Mouse (Mus musculus) ovary, postnatal 36 days (tissue): ENCODE results near the gene Srp68.

Experiments used
- DNase-seq: peaks from one replicate; pipeline ENCODE4 v3.0.0; 2022; ENCODE audit warnings: low spot score, mixed read lengths

Srp68 gene

GRCm38 (mm10) chr11:116245616-116246015 lies 28.4 kb downstream of the Srp68 start:
- no peak for DNase-seq

DNA sequence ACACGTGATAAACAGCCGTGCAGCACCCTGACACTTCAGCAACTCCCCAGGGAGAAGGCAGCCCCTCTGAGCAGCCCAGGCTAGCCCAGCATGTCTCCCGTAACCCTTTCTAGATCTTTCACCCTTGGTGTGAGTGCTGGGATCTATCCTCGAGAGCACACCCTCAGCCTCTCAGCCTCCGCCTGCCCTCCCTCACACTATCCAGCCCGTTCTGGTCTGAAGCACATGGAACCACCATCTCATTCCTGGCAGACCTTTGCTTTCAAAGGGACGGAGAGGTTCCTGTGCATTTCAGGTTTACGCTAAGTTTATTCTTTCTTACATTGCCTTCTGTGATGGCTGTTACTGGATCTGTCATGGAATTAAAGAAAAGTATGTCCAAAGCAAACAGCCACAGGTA lies 29.4 kb downstream of the Srp68 start:
- DNase-seq = no peak

DNA sequence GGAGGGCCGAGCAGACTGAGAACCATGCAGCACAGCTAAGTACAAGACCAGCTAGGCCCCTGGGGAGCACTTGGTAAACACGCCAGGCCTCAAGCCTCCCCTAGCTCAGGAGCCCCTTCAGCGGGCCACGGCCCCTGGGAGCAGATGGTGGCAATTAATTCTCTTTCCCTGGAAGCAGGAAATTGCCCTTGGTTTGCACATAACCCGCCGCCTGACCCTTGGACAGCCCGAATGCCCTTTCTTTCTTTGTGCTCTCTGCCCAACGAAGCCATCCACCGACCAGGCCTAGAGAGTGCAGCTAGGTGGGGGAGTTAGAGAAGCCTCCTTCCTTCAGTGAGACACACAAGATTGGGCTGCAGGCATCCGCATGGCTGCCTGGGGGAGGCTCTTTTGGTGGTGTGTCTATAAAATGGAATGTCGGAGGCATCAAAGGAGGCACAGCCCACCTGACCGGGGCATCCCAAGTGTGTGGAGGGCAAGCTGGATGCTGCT lies 32.2 kb downstream of the Srp68 start:
- no peak for DNase-seq

GRCm38 (mm10) chr11:116239797-116240196 lies 34.2 kb downstream of the Srp68 start:
- no peak for DNase-seq

GRCm38 (mm10) chr11:116237742-116238395 lies 36.1 kb downstream of the Srp68 start, which contains the start of gene Evpl:
Gene Evpl (minus strand): TSS chr11:116238077.
- peak; percentile 79 for DNase-seq

DNA sequence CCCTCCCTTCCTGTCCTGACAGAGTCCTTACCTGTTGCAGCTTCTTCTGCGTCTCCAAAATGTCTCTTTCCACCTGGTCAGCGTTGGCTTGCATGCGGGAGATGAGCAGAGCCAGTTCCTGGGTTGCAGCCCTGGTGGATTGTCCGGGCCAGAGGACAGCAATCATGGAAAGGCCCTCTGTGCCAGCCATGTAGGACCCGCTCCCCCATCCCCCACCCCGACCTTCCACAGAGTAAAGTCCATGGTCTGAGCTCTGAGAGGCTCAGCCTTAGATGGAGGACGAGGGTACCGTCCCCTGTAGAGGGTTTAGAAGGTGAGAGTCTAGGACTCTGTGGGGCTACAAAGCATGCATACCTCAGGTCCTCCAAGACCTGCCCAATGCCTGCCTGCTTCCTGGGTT lies 39.1 kb downstream of the Srp68 start:
- DNase-seq = no peak

- no peak for DNase-seq
Measured at GRCm38 (mm10) chr11:116232427-116232826, 41.6 kb downstream of the Srp68 start.

DNA sequence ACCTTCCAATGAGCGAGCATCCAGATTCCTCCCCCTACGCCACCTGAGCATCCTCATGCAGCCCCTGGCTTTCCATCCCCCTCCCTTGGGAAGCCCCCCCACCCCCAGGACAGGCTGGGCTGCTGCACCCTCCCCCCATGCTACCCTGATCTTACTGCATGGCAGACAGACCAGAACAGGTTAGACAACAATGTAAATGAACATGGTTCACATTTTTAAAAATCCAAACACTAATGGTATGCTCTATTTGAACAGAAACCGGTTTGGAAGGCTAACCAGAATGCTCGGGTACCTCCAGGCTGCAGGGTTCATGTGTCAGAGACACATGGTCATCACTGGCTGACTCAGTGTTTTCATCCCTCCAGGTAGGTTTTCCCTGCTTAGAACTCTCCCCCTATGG lies 45.3 kb downstream of the Srp68 start:
- no peak for DNase-seq

DNA sequence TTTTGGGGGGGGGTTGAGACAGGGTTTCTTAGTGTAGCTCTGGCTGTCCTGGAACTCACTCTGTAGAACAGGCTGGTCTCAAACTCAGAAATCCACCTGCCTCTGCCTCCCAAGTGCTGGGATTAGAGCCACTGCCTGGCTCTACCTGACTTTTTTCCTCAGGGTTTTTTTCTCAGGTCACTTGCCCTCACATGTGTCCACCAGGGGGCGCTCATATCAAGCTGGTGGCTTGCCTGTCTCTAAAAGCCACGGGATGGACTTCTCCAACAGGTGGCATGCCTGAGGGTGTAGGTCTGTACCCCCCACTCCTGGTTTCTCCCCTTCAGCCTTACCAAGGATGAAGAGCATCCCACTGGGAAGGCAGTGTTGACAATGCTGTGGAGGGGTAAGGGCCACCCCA lies 47.6 kb downstream of the Srp68 start:
- DNase-seq = peak; percentile 77

DNA sequence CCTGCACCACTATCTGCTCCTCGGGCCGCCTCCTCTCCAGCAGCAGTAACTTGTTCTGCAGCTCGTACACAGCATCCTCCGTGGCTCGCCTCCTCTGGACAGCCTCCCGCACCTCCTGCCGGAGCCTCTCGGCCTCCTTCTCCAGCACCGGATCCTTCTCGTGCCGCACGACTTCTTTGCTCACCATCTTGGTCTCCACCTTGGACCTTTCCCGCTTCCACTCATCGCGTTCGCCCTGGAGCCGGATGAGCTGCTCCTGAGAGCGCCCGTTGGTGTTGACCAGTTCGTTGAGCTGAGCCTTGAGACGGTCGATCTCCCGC lies 51.3 kb downstream of the Srp68 start:
- no peak for DNase-seq

- no peak for DNase-seq
Measured at GRCm38 (mm10) chr11:116221931-116222739, 51.9 kb downstream of the Srp68 start.

GRCm38 (mm10) chr11:116219885-116220284 lies 54.1 kb downstream of the Srp68 start:
- DNase-seq = peak; percentile 52

- DNase-seq = peak; percentile 75
Measured at GRCm38 (mm10) chr11:116218737-116219400, 55.1 kb downstream of the Srp68 start.

GRCm38 (mm10) chr11:116218263-116218662 lies 55.8 kb downstream of the Srp68 start:
- DNase-seq = no peak

DNA sequence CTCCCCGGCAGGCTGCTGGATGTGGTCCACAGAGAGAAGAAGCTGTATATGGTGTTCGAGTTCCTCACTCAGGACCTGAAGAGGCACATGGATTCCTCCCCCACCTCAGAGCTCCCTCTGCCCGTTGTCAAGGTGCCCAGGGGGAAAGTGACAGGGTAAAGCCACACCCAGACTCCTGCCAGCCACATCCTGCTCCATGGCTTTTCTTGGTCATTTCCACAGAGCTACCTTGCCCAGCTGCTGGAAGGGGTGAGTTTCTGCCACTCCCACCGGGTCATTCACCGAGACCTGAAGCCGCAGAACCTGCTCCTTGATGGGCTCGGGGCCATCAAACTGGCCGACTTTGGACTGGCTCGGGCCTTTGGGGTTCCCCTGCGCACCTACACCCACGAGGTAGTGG lies 57.5 kb downstream of the Srp68 start:
- no peak for DNase-seq

GRCm38 (mm10) chr11:116215991-116216390 lies 58.0 kb downstream of the Srp68 start:
- no peak for DNase-seq

- DNase-seq = no peak
Measured at GRCm38 (mm10) chr11:116215181-116215580, 58.8 kb downstream of the Srp68 start.

DNA sequence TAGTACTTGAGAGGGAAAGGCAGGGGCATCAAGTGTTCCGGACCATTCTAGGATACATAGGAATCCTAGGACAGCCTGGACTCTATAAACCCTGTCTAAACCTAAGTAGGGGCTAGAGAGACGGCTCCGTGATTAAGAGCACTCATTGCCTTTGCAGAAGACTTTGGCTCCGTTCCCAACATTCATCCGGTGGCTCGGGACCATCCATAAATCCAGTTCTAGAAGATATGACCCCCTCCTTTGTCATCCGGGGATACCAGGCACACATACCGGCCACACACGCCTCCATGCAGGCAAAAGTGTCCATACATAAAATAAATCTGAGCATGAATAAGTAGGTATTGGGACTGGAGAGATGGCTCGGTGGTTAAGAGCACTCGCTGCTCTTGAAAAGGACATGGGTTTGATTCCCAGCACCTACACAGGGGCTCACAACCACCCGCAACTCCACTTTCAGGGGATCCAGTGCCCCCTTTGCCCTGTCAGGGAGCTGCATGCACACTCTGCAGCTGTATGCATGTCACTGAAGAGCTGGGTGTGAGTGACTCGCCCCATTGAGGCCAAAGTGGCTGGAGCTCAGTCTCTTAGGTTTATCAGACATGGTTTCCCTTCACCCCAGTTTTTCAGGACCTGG lies 60.0 kb downstream of the Srp68 start:
- no peak for DNase-seq

GRCm38 (mm10) chr11:116212847-116213246 lies 61.2 kb downstream of the Srp68 start:
- DNase-seq = no peak

GRCm38 (mm10) chr11:116210696-116211095 lies 63.3 kb downstream of the Srp68 start:
- no peak for DNase-seq

GRCm38 (mm10) chr11:116209257-116209656 lies 64.8 kb downstream of the Srp68 start:
- DNase-seq = no peak

DNA sequence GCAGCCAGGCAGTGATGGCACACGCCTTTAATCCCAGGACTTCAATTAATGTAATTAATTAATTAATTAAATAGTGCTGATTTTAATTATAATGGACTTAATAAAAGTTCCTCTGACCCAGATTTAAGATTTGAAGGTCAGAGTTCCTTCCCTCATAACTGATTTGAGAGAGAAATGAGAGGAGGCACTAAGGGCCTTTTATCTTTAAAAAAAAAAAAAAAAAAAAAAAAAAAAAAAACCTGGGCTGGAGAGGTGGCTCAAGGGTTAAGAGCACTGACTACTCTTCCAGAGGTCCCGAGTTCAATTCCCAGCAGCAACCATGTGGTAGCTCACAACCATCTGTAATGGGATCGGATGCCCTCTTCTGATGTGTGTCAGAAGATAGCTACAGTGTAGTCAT lies 65.4 kb downstream of the Srp68 start:
- DNase-seq = no peak
